Mouse (Mus musculus) G1E (cell line): ENCODE results near the gene Nat14.

Experiments used
- CTCF ChIP-seq: IDR thresholded peaks from 2 replicates; pipeline ENCODE4 v1.5.1; 2012; ENCODE audit warnings: low read depth, low read length, inconsistent platforms, mixed read lengths
- GATA1 ChIP-seq: IDR thresholded peaks from 2 replicates; pipeline ENCODE4 v1.6.1; 2012; ENCODE audit warnings: borderline replicate concordance, low read length, inconsistent platforms, mixed read lengths
- TAL1 ChIP-seq: conservative IDR thresholded peaks from 2 replicates; pipeline ENCODE4 v1.6.1; 2012; ENCODE audit warnings: low read depth, low read length, inconsistent platforms, mixed read lengths

GRCm38 (mm10) chr7:4936832-4937231, 15.0 kb downstream of the Nat14 start:
- TF ChIP-seq GATA1, result no peak
- no peak for TF ChIP-seq TAL1
- TF ChIP-seq CTCF, result no peak
